Mouse (Mus musculus): ENCODE results near the gene Gm3371. TPM values are rescaled to one million over a fixed set of nuclear protein-coding genes. Genes with fewer than 3 reads are reported as not detected.
"Not testable (repeated sequence)": the region's sequence is repeated elsewhere in the genome, so short reads cannot be mapped to it uniquely, and the experiment has no call there.

The Gm3371 gene
- total RNA-seq (2021), result not detected

- intact Hi-C loops (cut with DNase I), result not testable (repeated sequence)
Observed at GRCm38 (mm10) chr14:44410588-44410987, at the start of gene Gm3371. Gm3371 (minus strand) TSS chr14:44410688.

GRCm38 (mm10) chr14:44433335-44433734 lies 22.8 kb upstream of the Gm3371 start, which contains the start of gene Gm8232:
Gm8232 (plus strand) TSS chr14:44433635.
- DNase-seq (ENCODE audit: extremely low spot score in 1 of 2, low spot score in 2 of 2); intact Hi-C loops (cut with DNase I): not testable (repeated sequence)

More at GRCm38 (mm10) chr14:44410588-44410987, at the start of gene Gm3371:
- not testable (repeated sequence) for DNase-seq (ENCODE audit: extremely low spot score in 1 of 2, low spot score in 2 of 2)

- DNase-seq (ENCODE audit: extremely low spot score in 1 of 2, low spot score in 2 of 2); intact Hi-C loops (cut with DNase I): not testable (repeated sequence)
Observed at GRCm38 (mm10) chr14:44384233-44384632, 26.3 kb downstream of the Gm3371 start.

- intact Hi-C loops (cut with DNase I); DNase-seq (ENCODE audit: extremely low spot score in 1 of 2, low spot score in 2 of 2): not testable (repeated sequence)
Observed at GRCm38 (mm10) chr14:44365057-44365456, 45.4 kb downstream of the Gm3371 start, which contains the start of gene Gm8229. Gm8229 (plus strand) TSS chr14:44365357.

- DNase-seq (ENCODE audit: extremely low spot score in 1 of 2, low spot score in 2 of 2); intact Hi-C loops (cut with DNase I): not testable (repeated sequence)
Observed at GRCm38 (mm10) chr14:44362301-44362700, 48.2 kb downstream of the Gm3371 start.

- DNase-seq (ENCODE audit: extremely low spot score in 1 of 2, low spot score in 2 of 2); intact Hi-C loops (cut with DNase I): not testable (repeated sequence)
Observed at GRCm38 (mm10) chr14:44361416-44361815, 49.1 kb downstream of the Gm3371 start.

Other genes starting within 250 kb of the Gm3371 start
- not detected for gene Gm8212, start 213.0 kb downstream of the Gm3371 start, total RNA-seq (2021)
- gene 4930503E14Rik, start 197.4 kb downstream of the Gm3371 start, total RNA-seq (2021), result not detected
- not detected for gene Gm8220, start 125.1 kb downstream of the Gm3371 start, total RNA-seq (2021)
- not detected for gene Gm5930, start 72.1 kb downstream of the Gm3371 start, total RNA-seq (2021)
- gene Gm8229, start 45.3 kb downstream of the Gm3371 start, total RNA-seq (2021), result not detected
- not detected for gene Gm8232, start 22.9 kb upstream of the Gm3371 start, total RNA-seq (2021)
- gene BC061237, start 81.8 kb upstream of the Gm3371 start, total RNA-seq (2021), result not detected
- gene Gm17093, start 107.6 kb upstream of the Gm3371 start, total RNA-seq (2021), result not detected
- gene Gm8247, start 172.5 kb upstream of the Gm3371 start, total RNA-seq (2021), result not detected
- not detected for gene Gm5624, start 217.2 kb upstream of the Gm3371 start, total RNA-seq (2021)